Mouse (Mus musculus) MEL (cell line): ENCODE measurements at regions not wholly inside any gene's neighbourhood (a gene's known extent, or its start where the extent isn't known, plus 50 kb on each side); places are given as distances from the start of the nearest gene placed in this dataset.
A peak's percentile ranks its signal among the peaks of the same experiment; 100 is the strongest.

ENCODE experiments used
- DNase-seq: peaks from one replicate; pipeline ENCODE4 v3.0.0; 2011; ENCODE audit warnings: low read depth, low spot score
- H3K27ac ChIP-seq: 2 replicates; pipeline ENCODE4 v1.5.1; 2012; ENCODE audit warnings: low read depth, mild to moderate bottlenecking, control low read depth, low read length, moderate library complexity; ENCODE audit not compliant: control insufficient read depth
- H3K27me3 ChIP-seq, 2 experiments: fragments of 150-350 bp in 1 of 2; sonication (generic) in 1 of 2; 2 replicates each; pipeline ENCODE4 v1.6.1; 2012; ENCODE audit warnings: low read length in 2 of 2, mild to moderate bottlenecking in 2 of 2, improper control_type of control experiment in 1 of 2, moderate library complexity in 1 of 2; ENCODE audit not compliant: insufficient read depth in 2 of 2, control insufficient read depth in 1 of 2
- H3K36me3 ChIP-seq, 2 experiments: 2 replicates each; pipeline ENCODE4 v1.6.1; 2012 to 2014; ENCODE audit warnings: low read length in 2 of 2, improper control_type of control experiment in 1 of 2, inconsistent platforms in 1 of 2, mild to moderate bottlenecking in 1 of 2; ENCODE audit not compliant: insufficient read depth in 2 of 2, control insufficient read depth in 1 of 2
- H3K4me1 ChIP-seq, 2 experiments: fragments of 150-350 bp in 1 of 2; sonication (generic) in 1 of 2; 2 replicates each; pipeline ENCODE4 v1.6.1; 2012; ENCODE audit warnings: low read length in 2 of 2, improper control_type of control experiment in 1 of 2, mild to moderate bottlenecking in 1 of 2; ENCODE audit not compliant: insufficient read depth in 2 of 2, control insufficient read depth in 1 of 2
- H3K4me3 ChIP-seq, 2 experiments: fragments of 150-350 bp in 1 of 2; sonication (generic) in 1 of 2; 2 replicates each; pipeline ENCODE4 v1.5.1; 2012; ENCODE audit warnings: low read depth in 2 of 2, low read length in 2 of 2, mild to moderate bottlenecking in 2 of 2, moderate library complexity in 2 of 2, control low read depth in 1 of 2, improper control_type of control experiment in 1 of 2; ENCODE audit not compliant: control insufficient read depth in 1 of 2, insufficient read depth in 1 of 2
- H3K79me2 ChIP-seq: 2 replicates; pipeline ENCODE4 v1.6.1; 2012; ENCODE audit warnings: mild to moderate bottlenecking, low read length, moderate library complexity; ENCODE audit not compliant: control insufficient read depth, poor library complexity, insufficient read depth
- H3K9ac ChIP-seq: 2 replicates; pipeline ENCODE4 v1.6.1; 2012; ENCODE audit warnings: low read depth, mild to moderate bottlenecking, control low read depth, low read length, moderate library complexity; ENCODE audit not compliant: control insufficient read depth, poor library complexity, severe bottlenecking
- H3K9me3 ChIP-seq: fragments of 150-350 bp; sonication (generic); replicated peaks from 2 replicates; pipeline ENCODE4 v1.6.1; 2012; ENCODE audit warnings: mild to moderate bottlenecking, low read length, improper control_type of control experiment, moderate library complexity; ENCODE audit not compliant: insufficient read depth
- BHLHE40 ChIP-seq: IDR thresholded peaks from 2 replicates; pipeline ENCODE4 v1.6.1; 2012; ENCODE audit warnings: low read depth, mild to moderate bottlenecking, inconsistent platforms, low read length, improper control_type of control experiment, borderline replicate concordance
- CTCF ChIP-seq, 3 experiments: IDR thresholded peaks in 2 of 3; conservative IDR thresholded peaks in 1 of 3; 2 replicates each; pipeline ENCODE4 v1.5.1; 2011 to 2012; ENCODE audit warnings: low read length in 3 of 3, low read depth in 2 of 3, mild to moderate bottlenecking in 2 of 3, improper control_type of control experiment in 1 of 3, inconsistent platforms in 1 of 3, mixed read lengths in 1 of 3, moderate library complexity in 1 of 3; ENCODE audit not compliant: control insufficient read depth in 1 of 3, insufficient read depth in 1 of 3, poor library complexity in 1 of 3, severe bottlenecking in 1 of 3
- GABPA ChIP-seq: IDR thresholded peaks from 2 replicates; pipeline ENCODE4 v1.6.1; 2012; ENCODE audit warnings: low read depth, mild to moderate bottlenecking, inconsistent platforms, low read length, improper control_type of control experiment, moderate library complexity
- GATA1 ChIP-seq: IDR thresholded peaks from 2 replicates; pipeline ENCODE4 v1.6.1; 2011; ENCODE audit warnings: low read depth, low read length, improper control_type of control experiment
- JUND ChIP-seq: IDR thresholded peaks from 2 replicates; pipeline ENCODE4 v1.6.1; 2011; ENCODE audit warnings: low read depth, mild to moderate bottlenecking, improper control_type of control experiment, low read length
- MAFK ChIP-seq: IDR thresholded peaks from 2 replicates; pipeline ENCODE4 v1.6.1; 2011; ENCODE audit warnings: low read depth, mild to moderate bottlenecking, low read length, improper control_type of control experiment, borderline replicate concordance
- MYB ChIP-seq: IDR thresholded peaks from 2 replicates; pipeline ENCODE4 v1.6.1; 2011; ENCODE audit warnings: mild to moderate bottlenecking, low read depth, low read length, improper control_type of control experiment
- RAD21 ChIP-seq: IDR thresholded peaks from 2 replicates; pipeline ENCODE4 v1.6.1; 2011; ENCODE audit warnings: mild to moderate bottlenecking, low read depth, low read length, improper control_type of control experiment
- SIN3A ChIP-seq: IDR thresholded peaks from 2 replicates; pipeline ENCODE4 v1.6.1; 2012; ENCODE audit warnings: low read length, improper control_type of control experiment, inconsistent platforms
- SMC3 ChIP-seq: IDR thresholded peaks from 2 replicates; pipeline ENCODE4 v1.6.1; 2011; ENCODE audit warnings: low read depth, low read length, improper control_type of control experiment
- TAL1 ChIP-seq: IDR thresholded peaks from 2 replicates; pipeline ENCODE4 v1.6.1; 2012; ENCODE audit warnings: mild to moderate bottlenecking, inconsistent platforms, low read length, moderate library complexity, mixed read lengths
- USF1 ChIP-seq: IDR thresholded peaks from 2 replicates; pipeline ENCODE4 v1.6.1; 2014; ENCODE audit warnings: low read depth, mild to moderate bottlenecking, inconsistent platforms, low read length, improper control_type of control experiment, moderate library complexity
- USF2 ChIP-seq, 2 experiments: IDR thresholded peaks; 2 replicates each; pipeline ENCODE4 v1.6.1; 2011 to 2012; ENCODE audit warnings: improper control_type of control experiment in 2 of 2, low read length in 2 of 2, borderline replicate concordance in 1 of 2, inconsistent platforms in 1 of 2, low read depth in 1 of 2, mild to moderate bottlenecking in 1 of 2; ENCODE audit not compliant: insufficient read depth in 1 of 2
- ZKSCAN1 ChIP-seq: IDR thresholded peaks from 2 replicates; pipeline ENCODE4 v1.6.1; 2012; ENCODE audit warnings: low read depth, mild to moderate bottlenecking, inconsistent platforms, low read length, improper control_type of control experiment, moderate library complexity
- ZMIZ1 ChIP-seq: IDR thresholded peaks from 2 replicates; pipeline ENCODE4 v1.6.1; 2012; ENCODE audit warnings: low read depth, mild to moderate bottlenecking, inconsistent platforms, low read length, improper control_type of control experiment, moderate library complexity

DNA sequence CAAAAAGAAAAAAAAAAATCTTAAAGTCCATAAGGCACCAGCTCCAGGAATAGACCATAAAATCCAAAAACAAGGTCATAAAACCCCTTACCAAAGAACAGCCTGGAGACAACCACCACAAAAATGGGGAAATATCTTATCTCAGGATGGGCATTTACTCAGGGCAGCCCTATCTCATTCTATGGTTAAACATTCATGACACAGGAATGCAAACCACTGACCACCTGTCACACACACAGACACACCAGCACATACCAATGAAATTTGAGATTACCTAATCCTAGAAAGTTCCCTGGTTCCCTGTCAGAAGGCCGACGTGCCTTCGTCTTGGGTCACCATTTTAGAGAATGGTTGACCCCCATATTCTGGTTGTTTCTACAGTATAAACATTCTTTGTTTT lies 66.3 kb upstream of the Cdx4 start:
- Histone ChIP-seq H3K4me1 (no peaks in the 10 kb centered on the region), H3K9ac (no peak overlapping the region), H3K27ac (no peak overlapping the region), H3K79me2 (no peaks in the 10 kb centered on the region), H3K27me3 (no peaks in the 10 kb centered on the region), H3K4me3 (no peak overlapping the region), H3K36me3 (no peaks in the 10 kb centered on the region), H3K9me3 (no peaks in the 10 kb centered on the region)
- no peak for TF ChIP-seq MAFK
- TF ChIP-seq GABPA, result no peak
- TF ChIP-seq GATA1, result no peak
- no peak for TF ChIP-seq ZKSCAN1
- TF ChIP-seq BHLHE40, result no peak
- no peak for TF ChIP-seq MYB
- no peak for TF ChIP-seq JUND
- TF ChIP-seq SIN3A, result no peak
- no peak for TF ChIP-seq USF2 (IDR thresholded peaks at IDR 0.05; ENCODE audit: borderline replicate concordance in 1 of 2, insufficient read depth in 1 of 2, low read depth in 1 of 2, low read length in 2 of 2)
- no peak for TF ChIP-seq ZMIZ1
- TF ChIP-seq TAL1, result no peak
- no peak for TF ChIP-seq SMC3
- no peak for DNase-seq

DNA sequence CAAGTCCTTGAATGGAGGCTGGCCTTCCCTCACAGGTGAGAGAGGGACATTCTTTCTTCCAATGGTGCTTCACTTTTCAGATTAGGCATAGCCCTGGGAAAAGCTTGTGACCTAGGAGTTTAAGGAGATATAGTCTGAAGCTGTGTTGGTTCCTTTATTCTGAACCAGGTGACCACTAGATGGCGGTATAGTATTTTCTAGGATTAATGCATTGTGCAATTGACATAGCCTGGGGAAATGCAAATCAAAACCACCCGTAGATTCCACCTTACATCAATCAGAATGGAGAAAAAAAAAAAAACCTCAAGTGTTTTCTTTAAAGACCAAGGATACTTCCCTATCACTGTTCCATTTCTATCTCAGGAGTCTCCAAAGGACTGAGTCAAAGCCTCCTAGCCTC lies 61.3 kb upstream of the Cdx4 start:
- DNase-seq, result peak; percentile 28
- no peaks in the 10 kb centered on the region for H3K27me3 ChIP-seq
- no peak overlapping the region for H3K9ac ChIP-seq
- no peaks in the 10 kb centered on the region for H3K79me2 ChIP-seq
- peak in 2 of 3 experiments; percentile 32 to 53; a peak in 4 of 6 replicates for TF ChIP-seq CTCF (IDR thresholded peaks at IDR 0.05 in 2 of 3, conservative IDR thresholded peaks at IDR 0.05 in 1 of 3; ENCODE audit: control insufficient read depth in 1 of 3, insufficient read depth in 1 of 3, low read depth in 2 of 3, low read length in 3 of 3, poor library complexity in 1 of 3, severe bottlenecking in 1 of 3)
- TF ChIP-seq USF1, result no peak
- TF ChIP-seq GATA1, result no peak
- peak; percentile 36 for TF ChIP-seq SMC3
- peak; percentile 44 for TF ChIP-seq RAD21
- TF ChIP-seq, all 39 proteins: peak for 3
- Histone ChIP-seq H3K9me3 (no peaks in the 10 kb centered on the region), H3K36me3 (no peaks in the 10 kb centered on the region), H3K4me3 (no peak overlapping the region), H3K27ac (no peak overlapping the region), H3K4me1 (no peaks in the 10 kb centered on the region)
